Comparison of ENCODE assay signal across 8 mouse cellular contexts in the genomic region with DNA sequence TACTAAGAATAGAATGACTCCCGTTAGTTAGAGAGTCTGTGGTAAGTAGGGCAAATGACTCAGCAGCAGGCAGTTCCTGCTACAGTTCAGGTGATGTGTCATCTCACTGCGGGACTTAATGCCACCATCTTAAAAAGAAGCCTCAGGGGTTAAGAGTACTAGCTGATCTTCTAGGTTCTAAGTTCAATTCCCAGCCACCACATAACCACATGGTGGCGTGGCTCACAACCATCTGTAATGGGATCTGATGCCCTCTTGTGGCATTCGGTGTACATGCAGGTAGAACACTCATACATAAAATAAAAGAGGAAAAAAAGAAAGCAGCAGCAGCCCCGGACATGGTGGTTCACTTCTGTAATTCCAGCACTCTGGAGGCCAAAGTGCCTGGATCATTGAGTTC. TPM values are rescaled to one million over a fixed set of nuclear protein-coding genes. Genes with fewer than 3 reads are reported as not detected.
DNase-seq lines count a peak whose midpoint lies in the region; ATAC-seq and TF ChIP-seq lines count a peak whose summit lies in the region.
"Had no signal": no experiment of that assay in that cellular context is flagged by ENCODE, and none has a peak within 500 bp of the region (broad histone marks: within the 10 kb centered on the region; RNA-seq: fewer than 3 reads in every experiment).

No protein-coding gene starts in this region.

- TF ChIP-seq RAD21 in MEL (IDR thresholded peaks at IDR 0.05; ENCODE audit: low read depth, low read length), result peak; percentile 54

- peaks cover 2% of the 10 kb centered on the region; the same call in 1 of the 2 replicates for H3K79me2 ChIP-seq in MEL (ENCODE audit: control insufficient read depth, insufficient read depth, low read length, poor library complexity)

- H3K4me2 ChIP-seq in liver, embryonic 14.5 days (ENCODE audit: low read depth), result no peak overlapping the region

- H3K9ac ChIP-seq in MEL (ENCODE audit: control insufficient read depth, low read depth, low read length, poor library complexity, severe bottlenecking), result peak overlapping the region; percentile 34; the same call in 1 of the 2 replicates
- no peak overlapping the region for H3K9ac ChIP-seq in liver, embryonic 14.5 days (replicated peaks)

- no peaks in the 10 kb centered on the region for H3K9me3 ChIP-seq in MEL (replicated peaks; ENCODE audit: insufficient read depth, low read length)
- H3K9me3 ChIP-seq in liver, embryonic 14.5 days (ENCODE audit: control insufficient read depth, low read length), result no peaks in the 10 kb centered on the region

- no peak overlapping the region; the same call in 1 of the 2 replicates for H3K27ac ChIP-seq in MEL (ENCODE audit: control insufficient read depth, low read depth, low read length)
- H3K27ac ChIP-seq in liver, embryonic 14.5 days, result no peak overlapping the region

- ATAC-seq in liver, embryonic 14.5 days (ENCODE audit: insufficient read depth), result no peak

- 12% methylated on average over 5 of the region's 5 CpGs for WGBS in liver, embryonic 14.5 days (ENCODE audit: insufficient replicate concordance)

- peaks cover 6 to 19% of the 10 kb centered on the region in 2 experiments for H3K36me3 ChIP-seq in MEL (ENCODE audit: control insufficient read depth in 1 of 2, insufficient read depth in 2 of 2, low read length in 2 of 2)
- peaks cover 60% of the 10 kb centered on the region for H3K36me3 ChIP-seq in liver, embryonic 14.5 days (replicated peaks; ENCODE audit: control insufficient read depth, insufficient read depth, low read depth)

- peaks cover 0 to 3% of the 10 kb centered on the region in 2 experiments; a peak in 1 of 4 replicates for H3K4me1 ChIP-seq in MEL (ENCODE audit: control insufficient read depth in 1 of 2, insufficient read depth in 2 of 2, low read length in 2 of 2)
- no peaks in the 10 kb centered on the region for H3K4me1 ChIP-seq in liver, embryonic 14.5 days (replicated peaks; ENCODE audit: control insufficient read depth in 2 of 2, insufficient read depth in 2 of 2, low read length in 1 of 2)

- peak; percentile 75 to 100 (median 78) for TF ChIP-seq CTCF in MEL (IDR thresholded peaks at IDR 0.05 in 2 of 3, conservative IDR thresholded peaks at IDR 0.05 in 1 of 3; ENCODE audit: control insufficient read depth in 1 of 3, insufficient read depth in 1 of 3, low read depth in 2 of 3, low read length in 3 of 3, poor library complexity in 1 of 3, severe bottlenecking in 1 of 3)
- peak; percentile 92 for TF ChIP-seq CTCF in liver, embryonic 14.5 days (IDR thresholded peaks at IDR 0.05; ENCODE audit: low read depth)

- peak; percentile 31 for DNase-seq in left cerebral cortex, adult 11 months (ENCODE audit: low spot score)
- DNase-seq in left cerebral cortex, adult 8-10 months (ENCODE audit: low spot score in 2 of 2), result no peak
- DNase-seq in MEL (ENCODE audit: low read depth, low spot score), result peak; percentile 94
- DNase-seq in c-Kit-positive CD71-negative TER-119-negative erythroid progenitor cells, embryonic 14.5 days (ENCODE audit: low read depth), result peak; percentile 59
- peak; percentile 29 for DNase-seq in heart, postnatal 36 days
- DNase-seq in liver, embryonic 14.5 days (ENCODE audit: low read depth in 3 of 3, low spot score in 3 of 3), result peak; percentile 46 to 63 (median 50)
- peak; percentile 37 for DNase-seq in right cerebral cortex, postnatal 14 days

- intact Hi-C loops in heart, postnatal 36 days (cut with DNase I), result no loop called here

- no peak for TF ChIP-seq POLR2A in MEL (IDR thresholded peaks at IDR 0.05; ENCODE audit: control insufficient read depth in 1 of 2, insufficient read depth in 1 of 2, low read depth in 1 of 2, low read length in 2 of 2, poor library complexity in 1 of 2)

- no peak overlapping the region for H3K4me3 ChIP-seq in MEL (ENCODE audit: control insufficient read depth in 1 of 2, insufficient read depth in 1 of 2, low read depth in 2 of 2, low read length in 2 of 2)
- H3K4me3 ChIP-seq in liver, embryonic 14.5 days (ENCODE audit: insufficient read depth in 1 of 2, low read depth in 2 of 2, low read length in 2 of 2), result no peak overlapping the region

- TF ChIP-seq EP300 in MEL (IDR thresholded peaks at IDR 0.05; ENCODE audit: low read depth in 1 of 2, low read length in 2 of 2), result no peak
- no peak for TF ChIP-seq EP300 in liver, embryonic 14.5 days (IDR thresholded peaks at IDR 0.05; ENCODE audit: low read depth)

- H3K27me3 ChIP-seq in MEL (ENCODE audit: control insufficient read depth in 1 of 2, insufficient read depth in 2 of 2, low read length in 2 of 2), result no peaks in the 10 kb centered on the region
- H3K27me3 ChIP-seq in liver, embryonic 14.5 days (ENCODE audit: control insufficient read depth, insufficient read depth, low read length), result no peaks in the 10 kb centered on the region

TF ChIP-seq in MEL, 35 proteins besides CTCF, POLR2A, EP300 and RAD21 (continues in another document):
- peak; percentile 71 for TF ChIP-seq HCFC1 (IDR thresholded peaks at IDR 0.05; ENCODE audit: low read depth, low read length)
- peak; percentile 78 for TF ChIP-seq ZNF384 (IDR thresholded peaks at IDR 0.05; ENCODE audit: low read depth, low read length)
- TF ChIP-seq ETS1 (IDR thresholded peaks at IDR 0.05; ENCODE audit: low read depth, low read length), result peak; percentile 57; the same call in 1 of the 2 replicates
- TF ChIP-seq MXI1 (IDR thresholded peaks at IDR 0.05; ENCODE audit: low read depth, low read length), result peak; percentile 90
- no peak for TF ChIP-seq UBTF (IDR thresholded peaks at IDR 0.05; ENCODE audit: borderline replicate concordance, insufficient read depth, low read depth, low read length)
- peak; percentile 99 for TF ChIP-seq MYC (IDR thresholded peaks at IDR 0.05; ENCODE audit: low read depth, low read length)
- 0 out of 2 replicates have a peak, but pooled peaks have one; percentile 13 for TF ChIP-seq KAT2A (conservative IDR thresholded peaks at IDR 0.05; ENCODE audit: low read depth, low read length)
- peak; percentile 58; the same call in 1 of the 2 replicates for TF ChIP-seq MAZ (IDR thresholded peaks at IDR 0.05; ENCODE audit: low read depth, low read length)
- peak; percentile 47 for TF ChIP-seq USF1 (IDR thresholded peaks at IDR 0.05; ENCODE audit: low read depth, low read length)
- TF ChIP-seq ELF1 (IDR thresholded peaks at IDR 0.05; ENCODE audit: low read depth, low read length), result peak; percentile 39; the same call in 1 of the 2 replicates
- TF ChIP-seq E2F4 (IDR thresholded peaks at IDR 0.05; ENCODE audit: borderline replicate concordance, low read depth, low read length), result no peak
- TF ChIP-seq TAL1 (IDR thresholded peaks at IDR 0.05; ENCODE audit: low read length), result no peak
- TF ChIP-seq MYB (IDR thresholded peaks at IDR 0.05; ENCODE audit: low read depth, low read length), result peak; percentile 1; the same call in 1 of the 2 replicates
- no peak for TF ChIP-seq NELFE (IDR thresholded peaks at IDR 0.05; ENCODE audit: low read depth, low read length)
- 0 out of 2 replicates have a peak, but pooled peaks have one; percentile 17 for TF ChIP-seq BHLHE40 (IDR thresholded peaks at IDR 0.05; ENCODE audit: borderline replicate concordance, low read depth, low read length)
- 0 out of 2 replicates have a peak, but pooled peaks have one; percentile 14 for TF ChIP-seq RCOR1 (IDR thresholded peaks at IDR 0.05; ENCODE audit: low read depth, low read length)
- peak; percentile 76 for TF ChIP-seq SMC3 (IDR thresholded peaks at IDR 0.05; ENCODE audit: low read depth, low read length)
- TF ChIP-seq GATA1 (IDR thresholded peaks at IDR 0.05; ENCODE audit: low read depth, low read length), result no peak
- peak; percentile 96 for TF ChIP-seq SIN3A (IDR thresholded peaks at IDR 0.05; ENCODE audit: low read length)
- peak; percentile 52; the same call in 1 of the 2 replicates for TF ChIP-seq TBP (IDR thresholded peaks at IDR 0.05; ENCODE audit: low read depth, low read length)
- peak; percentile 90 for TF ChIP-seq MAX (IDR thresholded peaks at IDR 0.05; ENCODE audit: low read length)
- TF ChIP-seq JUND (IDR thresholded peaks at IDR 0.05; ENCODE audit: low read depth, low read length), result peak; percentile 42; the same call in 1 of the 2 replicates
- TF ChIP-seq TCF12 (IDR thresholded peaks at IDR 0.05; ENCODE audit: low read depth, low read length), result no peak; the same call in 1 of the 2 replicates

RNA-seq across cellular contexts. Expression of a gene that starts 10.4 kb away (rescaled TPM):
- total RNA-seq in left cerebral cortex, adult 8-10 months (2022), result 100 to 1,000 TPM; 131 to 144 (median 133) TPM
- total RNA-seq in MEL (2012; rRNA removed), result 38.6 and 39.4 TPM in 2 replicates
- 10 to 100 TPM in 1 of 2 experiments, not detected in 1; 52.3 TPM for polyA plus RNA-seq in MEL (2012; ENCODE audit: insufficient read depth in 1 of 2, insufficient read length in 2 of 2, low read depth in 1 of 2, low replicate concordance in 2 of 2, missing spikeins in 1 of 2)
- total RNA-seq in heart, postnatal 36 days (2021), result 10 to 100 TPM; 94.3 to 99.5 TPM
- polyA plus RNA-seq in liver, embryonic 14.5 days (2012; rRNA removed), result 20.0 and 24.9 TPM in 2 replicates
- 28.9 and 33.8 TPM in 2 replicates for polyA plus RNA-seq in liver, embryonic 14.5 days (2014; fragmentation: Nextera tagmentation; extraction: Ambion mirVana)

RNA-seq across cellular contexts. Expression of a gene that starts 10.6 kb away (rescaled TPM):
- 1 to 10 TPM in 3 of 4 experiments, under 1 TPM in 1; 0.78 to 1.4 (median 1.3) TPM for total RNA-seq in left cerebral cortex, adult 8-10 months (2022)
- 35.3 and 37.1 TPM in 2 replicates for total RNA-seq in MEL (2012; rRNA removed)
- polyA plus RNA-seq in MEL (2012; ENCODE audit: insufficient read depth in 1 of 2, insufficient read length in 2 of 2, low read depth in 1 of 2, low replicate concordance in 2 of 2, missing spikeins in 1 of 2), result 1,000 to 10,000 TPM in 1 of 2 experiments, 10 to 100 TPM in 1; 25.7 to 1,155 TPM
- under 1 TPM; 0.31 to 0.51 TPM for total RNA-seq in heart, postnatal 36 days (2021)
- polyA plus RNA-seq in liver, embryonic 14.5 days (2012; rRNA removed), result 5.7 and 8.6 TPM in 2 replicates
- polyA plus RNA-seq in liver, embryonic 14.5 days (2014; fragmentation: Nextera tagmentation; extraction: Ambion mirVana), result 14.0 and 15.2 TPM in 2 replicates

RNA-seq across cellular contexts. Expression of a gene that starts 19.7 kb away (rescaled TPM):
- total RNA-seq in left cerebral cortex, adult 8-10 months (2022), result 1 to 10 TPM in 3 of 4 experiments, under 1 TPM in 1; 0.97 to 3.1 (median 2.2) TPM
- 0.23 and 0.36 TPM in 2 replicates for total RNA-seq in MEL (2012; rRNA removed)
- under 1 TPM in 1 of 2 experiments, not detected in 1; 0.81 TPM for polyA plus RNA-seq in MEL (2012; ENCODE audit: insufficient read depth in 1 of 2, insufficient read length in 2 of 2, low read depth in 1 of 2, low replicate concordance in 2 of 2, missing spikeins in 1 of 2)
- total RNA-seq in heart, postnatal 36 days (2021), result 1 to 10 TPM; 3.6 to 4.7 TPM
- 5.7 and 7.3 TPM in 2 replicates for polyA plus RNA-seq in liver, embryonic 14.5 days (2012; rRNA removed)
- polyA plus RNA-seq in liver, embryonic 14.5 days (2014; fragmentation: Nextera tagmentation; extraction: Ambion mirVana), result 5.4 and 7.5 TPM in 2 replicates

RNA-seq across cellular contexts. Expression of a gene that starts 36.7 kb away (rescaled TPM):
- not detected for total RNA-seq in left cerebral cortex, adult 8-10 months (2022)
- not detected in 2 replicates for total RNA-seq in MEL (2012; rRNA removed)
- not detected for polyA plus RNA-seq in MEL (2012; ENCODE audit: insufficient read depth in 1 of 2, insufficient read length in 2 of 2, low read depth in 1 of 2, low replicate concordance in 2 of 2, missing spikeins in 1 of 2)
- total RNA-seq in heart, postnatal 36 days (2021), result not detected
- polyA plus RNA-seq in liver, embryonic 14.5 days (2012; rRNA removed), result not detected in 2 replicates
- not detected in 2 replicates for polyA plus RNA-seq in liver, embryonic 14.5 days (2014; fragmentation: Nextera tagmentation; extraction: Ambion mirVana)
- polyA plus RNA-seq: heart, embryonic 14.5 days had no signal

Comparison
In these comparisons a context has a peak if more than half of its experiments do, and no peak if none do; other contexts are left out.
1. DNase-seq: peak in left cerebral cortex, adult 11 months (single experiment), MEL (single experiment), c-Kit-positive CD71-negative TER-119-negative erythroid progenitor cells, embryonic 14.5 days (single experiment), heart, postnatal 36 days (2 of 2), liver, embryonic 14.5 days (3 of 3) and right cerebral cortex, postnatal 14 days (single experiment); none in left cerebral cortex, adult 8-10 months (0 of 2).
2. RNA of a gene that starts 10.6 kb away (total RNA-seq): 35.3 to 37.1 TPM in MEL; 0.78 to 1.4 TPM in left cerebral cortex, adult 8-10 months and 0.31 to 0.51 TPM in heart, postnatal 36 days; every median in the first group is over 10 times any median in the second.